Mouse (Mus musculus) liver, embryonic 14.5 days (tissue): ENCODE data around the gene Mpv17l.

ENCODE experiments used
- CTCF ChIP-seq: IDR thresholded peaks from 2 replicates; pipeline ENCODE4 v1.5.1; 2016; ENCODE audit warnings: antibody characterized with exemption, low read depth, control low read depth
- EP300 ChIP-seq: IDR thresholded peaks from 2 replicates; pipeline ENCODE4 v1.6.1; 2016; ENCODE audit warnings: antibody characterized with exemption, low read depth

DNA sequence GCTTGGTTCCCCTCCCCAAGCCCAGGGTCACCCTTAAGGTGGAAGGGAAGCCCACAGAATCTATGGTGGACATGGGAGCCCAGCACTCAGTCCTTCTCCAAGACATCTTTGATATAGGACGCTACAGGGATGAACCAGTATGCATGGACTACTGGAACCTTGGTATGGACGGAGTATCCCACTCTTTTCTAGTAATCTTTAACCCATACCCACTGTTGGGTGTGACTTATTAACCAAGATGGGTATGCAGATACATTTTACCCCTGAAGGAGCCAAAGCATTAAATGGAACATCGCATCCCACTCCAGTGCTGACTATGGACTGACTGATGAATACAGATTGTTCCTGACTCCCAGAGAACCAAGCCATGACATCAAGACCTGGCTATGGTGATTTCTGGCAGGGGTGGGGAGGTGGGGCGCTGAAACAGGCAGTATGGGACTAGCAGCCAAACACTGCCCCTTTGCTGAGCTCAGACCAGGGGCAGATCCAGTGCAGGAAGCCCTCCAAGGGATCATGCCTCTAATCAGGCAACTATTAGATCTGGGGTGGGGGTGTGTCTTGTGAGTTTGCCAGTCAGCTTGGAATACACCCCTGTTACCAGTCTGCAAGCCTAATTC, 24.6 kb downstream of the Mpv17l start:
- no peak for TF ChIP-seq EP300
- no peak for TF ChIP-seq CTCF
